ENCODE assay signal across 8 mouse cellular contexts in genomic region chr12:36041281-36041589, GRCm38 (mm10). TPM values are rescaled to one million over a fixed set of nuclear protein-coding genes. Genes with fewer than 3 reads are reported as not detected.
DNase-seq lines count a peak whose midpoint lies in the region; ATAC-seq lines count a peak whose summit lies in the region.

No protein-coding gene starts in this region.

- intact Hi-C loops in heart, postnatal 14 days (cut with DNase I), result loop anchor here (5.0 to 10.0 kb wide), 3 partner anchors 44 to 516 kb away; no protein-coding TSS in a partner anchor

- no peaks in the 10 kb centered on the region for H3K9me3 ChIP-seq in heart, embryonic 16.5 days (replicated peaks; ENCODE audit: control insufficient read depth, low read length)
- no peaks in the 10 kb centered on the region; the same call in 1 of the 2 replicates for H3K9me3 ChIP-seq in hindbrain, embryonic 13.5 days
- peaks cover 7% of the 10 kb centered on the region; the same call in 1 of the 2 replicates for H3K9me3 ChIP-seq in midbrain, embryonic 13.5 days

- H3K27me3 ChIP-seq in heart, embryonic 16.5 days (ENCODE audit: control insufficient read depth, insufficient read depth, low read length), result no peaks in the 10 kb centered on the region
- H3K27me3 ChIP-seq in hindbrain, embryonic 13.5 days, result no peaks in the 10 kb centered on the region
- H3K27me3 ChIP-seq in midbrain, embryonic 13.5 days, result no peaks in the 10 kb centered on the region

- peak overlapping the region; percentile 96 for H3K4me2 ChIP-seq in heart, embryonic 16.5 days (ENCODE audit: low read depth, low read length)
- H3K4me2 ChIP-seq in hindbrain, embryonic 13.5 days, result peak overlapping the region; percentile 79
- H3K4me2 ChIP-seq in midbrain, embryonic 13.5 days (replicated peaks), result peak overlapping the region; percentile 74

- WGBS in heart, embryonic 16.5 days, result 24% methylated on average over 4 of the region's 4 CpGs
- WGBS in hindbrain, embryonic 13.5 days, result 38% methylated on average over 4 of the region's 4 CpGs
- WGBS in midbrain, embryonic 13.5 days, result 38% methylated on average over 4 of the region's 4 CpGs

- H3K4me3 ChIP-seq in heart, embryonic 16.5 days (ENCODE audit: low read length), result peak overlapping the region; percentile 91
- peak overlapping the region; percentile 98 for H3K4me3 ChIP-seq in brown adipose tissue, adult 24 weeks (ENCODE audit: insufficient read depth, low read depth, low read length)
- H3K4me3 ChIP-seq in hindbrain, embryonic 13.5 days, result peak overlapping the region; percentile 96
- peak overlapping the region; percentile 95 for H3K4me3 ChIP-seq in midbrain, embryonic 13.5 days (replicated peaks)

- peak overlapping the region; percentile 90; the same call in 1 of the 2 replicates for H3K9ac ChIP-seq in heart, embryonic 16.5 days (ENCODE audit: low read length)
- peak overlapping the region; percentile 99 for H3K9ac ChIP-seq in hindbrain, embryonic 13.5 days
- peak overlapping the region; percentile 100 for H3K9ac ChIP-seq in midbrain, embryonic 13.5 days (replicated peaks)

- H3K27ac ChIP-seq in heart, embryonic 16.5 days (ENCODE audit: low read length), result peak overlapping the region; percentile 59; the same call in 1 of the 2 replicates
- H3K27ac ChIP-seq in brown adipose tissue, adult 24 weeks (replicated peaks; ENCODE audit: low read depth, low read length), result peak overlapping the region; percentile 97
- peak overlapping the region; percentile 97; the same call in 1 of the 2 replicates for H3K27ac ChIP-seq in hindbrain, embryonic 13.5 days
- H3K27ac ChIP-seq in midbrain, embryonic 13.5 days, result peak overlapping the region; percentile 96; the same call in 1 of the 2 replicates

- peaks cover 20% of the 10 kb centered on the region for H3K4me1 ChIP-seq in heart, embryonic 16.5 days (ENCODE audit: control insufficient read depth, insufficient read depth, low read length)
- peaks cover 2% of the 10 kb centered on the region; the same call in 1 of the 2 replicates for H3K4me1 ChIP-seq in brown adipose tissue, adult 24 weeks (ENCODE audit: control insufficient read depth, insufficient read depth, insufficient read length, low read length)
- H3K4me1 ChIP-seq in hindbrain, embryonic 13.5 days (replicated peaks), result peaks cover 22% of the 10 kb centered on the region
- peaks cover 21% of the 10 kb centered on the region for H3K4me1 ChIP-seq in midbrain, embryonic 13.5 days (replicated peaks)

- no peak for ATAC-seq in heart, embryonic 16.5 days (replicated peaks; ENCODE audit: extremely low read depth, insufficient read depth, low FRiP score)
- ATAC-seq in hindbrain, embryonic 13.5 days (ENCODE audit: low FRiP score), result no peak
- no peak for ATAC-seq in midbrain, embryonic 13.5 days

- no peak for DNase-seq in heart, postnatal 14 days
- DNase-seq in adrenal gland, postnatal 10 days, result no peak
- DNase-seq in urinary bladder, postnatal 14 days (ENCODE audit: low spot score), result no peak
- DNase-seq in right cerebral cortex, postnatal 4 days, result no peak

- no peaks in the 10 kb centered on the region for H3K36me3 ChIP-seq in heart, embryonic 16.5 days (ENCODE audit: control insufficient read depth, insufficient read depth)
- peaks cover 5% of the 10 kb centered on the region; the same call in 1 of the 2 replicates for H3K36me3 ChIP-seq in hindbrain, embryonic 13.5 days
- peaks cover 9% of the 10 kb centered on the region; the same call in 1 of the 2 replicates for H3K36me3 ChIP-seq in midbrain, embryonic 13.5 days

RNA-seq across cellular contexts. Expression of gene Tspan13, which starts 1.1 kb away (rescaled TPM):
- 65.3 and 72.3 TPM in 2 replicates for polyA plus RNA-seq in heart, embryonic 16.5 days (2015; fragmentation: Nextera tagmentation; extraction: Ambion mirVana)
- 10 to 100 TPM; 73.1 TPM for total RNA-seq in heart, postnatal 14 days (2021)
- 20.6 and 41.0 TPM in 2 replicates for polyA plus RNA-seq in brown adipose tissue, adult 24 weeks (2012; ENCODE audit: insufficient read depth, insufficient read length, missing spikeins)
- polyA plus RNA-seq in hindbrain, embryonic 13.5 days (2015; fragmentation: Nextera tagmentation; extraction: Ambion mirVana), result 408 and 421 TPM in 2 replicates
- polyA plus RNA-seq in midbrain, embryonic 13.5 days (2015; fragmentation: Nextera tagmentation; extraction: Ambion mirVana), result 361 and 381 TPM in 2 replicates
- 10 to 100 TPM; 35.7 to 47.8 TPM for total RNA-seq in adrenal gland, postnatal 10 days (2021)

RNA-seq across cellular contexts. Expression of gene Agr2, which starts 48.5 kb away (rescaled TPM):
- polyA plus RNA-seq in heart, embryonic 16.5 days (2015; fragmentation: Nextera tagmentation; extraction: Ambion mirVana), result 1.7 and 3.3 TPM in 2 replicates
- not detected for total RNA-seq in heart, postnatal 14 days (2021)
- not detected in 2 replicates for polyA plus RNA-seq in brown adipose tissue, adult 24 weeks (2012; ENCODE audit: insufficient read depth, insufficient read length, missing spikeins)
- 1.1 TPM in 1 of 2 replicates, not detected in the other for polyA plus RNA-seq in hindbrain, embryonic 13.5 days (2015; fragmentation: Nextera tagmentation; extraction: Ambion mirVana)
- polyA plus RNA-seq in midbrain, embryonic 13.5 days (2015; fragmentation: Nextera tagmentation; extraction: Ambion mirVana), result 0.98 and 1.3 TPM in 2 replicates
- not detected for total RNA-seq in adrenal gland, postnatal 10 days (2021)
